Mouse (Mus musculus) ZHBTc4 (cell line): Measurements from ENCODE around the gene Dynlrb2.

Experiments
- DNase-seq: peaks from one replicate; pipeline ENCODE4 v3.0.0-alpha.2; 2011; ENCODE audit warnings: low read depth, low spot score

Gene Dynlrb2

GRCm38 (mm10) chr8:116540136-116540535 lies 35.4 kb downstream of the Dynlrb2 start:
- no peak for DNase-seq

- DNase-seq: no peak
These were observed 38.1 kb downstream of the Dynlrb2 start for GRCm38 (mm10) chr8:116542842-116543241.

GRCm38 (mm10) chr8:116543366-116543765 lies 38.6 kb downstream of the Dynlrb2 start:
- no peak for DNase-seq

GRCm38 (mm10) chr8:116552255-116552654 lies 47.5 kb downstream of the Dynlrb2 start:
- DNase-seq: no peak

GRCm38 (mm10) chr8:116552778-116553177 lies 48.0 kb downstream of the Dynlrb2 start:
- no peak for DNase-seq
